Mouse (Mus musculus) layer of hippocampus, adult 9-10 months (tissue): ENCODE results near the gene Reep3.
A peak's percentile ranks its signal among the peaks of the same experiment; 100 is the strongest.
"Not testable (repeated sequence)": the region's sequence is repeated elsewhere in the genome, so short reads cannot be mapped to it uniquely, and the experiment has no call there.

ENCODE experiments used
- DNase-seq: peaks from one replicate; pipeline ENCODE4 v3.0.0; 2022; ENCODE audit warnings: low spot score

The Reep3 gene

DNA sequence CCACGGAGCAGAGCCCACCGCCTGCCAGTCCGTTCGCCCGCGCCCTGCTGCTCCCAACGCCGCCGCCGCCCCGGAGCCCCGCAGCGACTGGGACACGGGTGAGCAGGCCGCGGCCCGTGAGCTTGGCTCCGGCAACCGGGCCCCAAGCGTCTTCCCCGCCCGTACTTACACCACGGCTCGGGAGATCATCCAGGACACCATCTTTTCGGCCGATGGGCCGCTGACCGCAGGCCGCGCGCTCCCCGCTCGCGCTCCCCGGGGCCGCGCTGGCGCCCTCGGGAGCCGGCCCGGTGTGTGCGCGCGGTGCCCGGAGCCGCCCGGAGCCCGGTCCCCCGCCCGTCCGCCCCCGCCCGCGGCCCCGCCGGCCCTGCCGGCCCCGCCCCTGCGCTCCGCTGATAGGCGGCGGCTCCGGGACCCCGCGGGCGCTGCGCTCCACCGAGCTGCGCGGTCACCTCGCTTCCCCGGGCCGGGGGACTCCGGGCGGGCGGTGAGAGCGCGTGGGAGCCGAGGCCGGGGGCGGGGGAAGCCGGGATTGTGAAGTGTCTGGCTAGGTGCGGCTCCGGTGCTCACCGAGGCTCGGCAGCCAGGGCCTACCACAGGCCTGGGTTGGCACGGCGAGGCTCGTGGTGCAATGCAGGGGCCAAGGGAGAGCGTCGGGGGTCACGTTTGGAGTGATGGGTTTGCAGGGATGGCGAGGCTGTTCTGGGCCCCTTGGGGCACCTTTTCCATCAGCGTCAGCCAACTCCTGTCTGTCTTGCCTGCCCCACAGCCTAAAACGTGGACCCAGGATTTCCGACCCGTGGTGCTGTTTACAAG lies at the start of gene Reep3:
Gene Reep3, minus strand, starts transcription at position 325 of the 816 bp plus-strand sequence.
- no peak for DNase-seq

DNA sequence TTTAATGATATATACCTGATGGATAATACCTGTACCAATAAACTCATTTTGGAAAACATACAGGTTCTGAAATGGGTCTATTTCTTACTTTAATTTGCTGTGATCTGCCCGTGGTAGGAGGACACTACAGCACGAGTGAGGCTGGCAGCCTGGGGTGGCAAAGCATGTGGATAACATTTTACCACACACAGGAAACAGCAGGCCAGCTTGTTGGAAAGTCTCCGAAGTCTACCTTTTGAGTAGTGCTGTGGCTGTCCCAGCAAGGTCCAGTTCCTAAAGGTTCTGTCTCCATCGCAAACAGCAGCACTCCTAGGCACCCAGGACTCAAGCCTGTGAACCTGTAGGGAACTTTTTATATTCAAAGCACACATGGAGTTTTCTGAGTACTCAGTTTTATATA lies 48.9 kb upstream of the Reep3 start:
- DNase-seq, result no peak

DNA sequence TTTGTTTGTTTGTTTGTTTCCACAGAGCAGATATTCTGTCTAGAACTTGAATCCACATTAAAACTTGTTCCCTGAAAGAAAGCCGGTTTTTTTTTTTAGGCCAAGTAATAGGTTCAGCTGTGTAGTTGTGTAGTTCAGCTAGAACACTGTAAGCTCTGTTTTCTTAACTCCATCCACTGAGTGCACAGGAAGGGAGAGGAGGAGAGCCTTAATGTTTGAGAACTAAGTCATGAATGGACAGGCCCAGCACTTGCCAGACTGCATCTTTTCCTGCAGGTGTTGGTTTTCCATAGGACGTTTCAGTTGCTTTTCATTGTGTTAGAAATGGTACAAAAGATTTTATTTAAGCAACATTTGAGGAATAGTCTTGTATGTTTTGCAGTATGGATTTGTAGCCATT lies 47.5 kb upstream of the Reep3 start:
- DNase-seq, result no peak

DNA sequence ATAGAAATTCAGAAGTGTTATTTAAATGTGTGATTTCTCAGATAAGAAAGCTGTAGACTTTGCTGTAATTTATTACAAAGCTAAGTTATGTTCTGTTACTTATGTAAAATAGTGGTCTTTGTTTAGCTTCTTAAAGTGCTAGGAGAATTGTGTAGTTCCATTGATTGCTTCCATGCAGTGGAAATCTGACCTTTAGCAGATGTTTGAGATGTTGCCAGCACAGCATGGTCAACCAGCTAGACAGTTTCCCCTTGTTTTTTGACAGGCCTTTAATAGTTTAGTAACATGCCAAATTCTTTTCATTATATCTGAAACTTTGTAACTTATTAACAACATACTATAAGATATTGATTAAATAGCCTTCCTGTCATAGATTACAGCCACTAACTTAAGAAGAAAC lies 46.9 kb upstream of the Reep3 start:
- no peak for DNase-seq

DNA sequence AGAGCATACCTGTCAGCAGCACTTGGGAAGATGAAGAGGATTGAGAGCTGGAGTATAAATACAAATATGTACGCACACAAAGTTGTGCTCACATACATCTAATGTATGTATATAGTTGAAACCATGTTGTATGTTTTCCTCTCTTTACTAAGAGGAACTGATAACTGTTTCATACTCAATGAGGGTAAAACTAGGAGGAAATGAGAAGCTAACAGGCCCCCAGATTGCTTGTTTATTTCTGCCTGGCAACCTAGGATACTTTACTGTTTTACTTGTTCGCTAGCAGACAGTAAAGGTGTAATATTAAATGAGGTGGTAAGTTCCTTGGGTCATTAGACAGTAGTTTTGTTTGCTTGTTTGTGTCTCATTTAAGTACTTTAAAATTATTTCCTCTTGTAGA lies 40.7 kb upstream of the Reep3 start:
- no peak for DNase-seq

DNA sequence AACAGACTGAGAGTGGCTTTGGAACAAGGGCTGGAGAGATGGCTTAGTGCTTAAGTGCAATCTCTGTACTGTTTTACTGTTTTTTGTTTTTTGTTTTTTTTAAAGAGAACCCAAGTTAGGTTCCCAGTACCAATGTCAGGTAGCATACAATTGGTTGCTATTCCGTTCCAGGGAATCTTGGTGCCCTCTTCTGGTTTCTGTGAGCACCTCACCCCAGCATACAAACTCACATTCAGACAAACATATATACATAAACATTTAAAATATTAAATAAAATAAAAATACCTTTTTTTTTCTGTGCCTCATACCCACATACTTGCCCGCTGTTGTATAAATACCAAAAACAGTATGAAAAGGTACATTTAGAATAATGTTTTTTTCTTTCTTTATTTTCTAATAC lies 37.6 kb upstream of the Reep3 start:
- DNase-seq, result no peak

DNA sequence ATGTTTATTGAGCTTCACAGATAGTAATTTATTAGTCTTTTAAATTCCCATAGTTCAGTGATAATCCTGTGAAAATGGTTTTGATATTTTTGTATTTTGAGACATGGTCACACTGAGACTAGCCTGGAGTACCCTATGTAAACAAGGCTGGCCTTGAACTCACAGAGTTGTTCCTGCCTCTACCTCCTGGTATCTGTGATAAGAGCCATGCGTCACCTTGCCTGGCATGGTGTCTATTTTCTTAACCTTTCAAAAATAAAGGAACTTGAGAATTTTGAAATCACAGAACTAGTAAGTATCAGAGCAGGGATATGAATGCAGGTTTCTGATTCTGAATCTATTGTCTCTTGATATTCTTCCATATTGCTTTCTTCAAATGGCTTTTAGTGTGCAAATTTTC lies 35.0 kb upstream of the Reep3 start:
- DNase-seq, result no peak

GRCm38 (mm10) chr10:67129531-67129930 lies 32.8 kb upstream of the Reep3 start:
- no peak for DNase-seq

DNA sequence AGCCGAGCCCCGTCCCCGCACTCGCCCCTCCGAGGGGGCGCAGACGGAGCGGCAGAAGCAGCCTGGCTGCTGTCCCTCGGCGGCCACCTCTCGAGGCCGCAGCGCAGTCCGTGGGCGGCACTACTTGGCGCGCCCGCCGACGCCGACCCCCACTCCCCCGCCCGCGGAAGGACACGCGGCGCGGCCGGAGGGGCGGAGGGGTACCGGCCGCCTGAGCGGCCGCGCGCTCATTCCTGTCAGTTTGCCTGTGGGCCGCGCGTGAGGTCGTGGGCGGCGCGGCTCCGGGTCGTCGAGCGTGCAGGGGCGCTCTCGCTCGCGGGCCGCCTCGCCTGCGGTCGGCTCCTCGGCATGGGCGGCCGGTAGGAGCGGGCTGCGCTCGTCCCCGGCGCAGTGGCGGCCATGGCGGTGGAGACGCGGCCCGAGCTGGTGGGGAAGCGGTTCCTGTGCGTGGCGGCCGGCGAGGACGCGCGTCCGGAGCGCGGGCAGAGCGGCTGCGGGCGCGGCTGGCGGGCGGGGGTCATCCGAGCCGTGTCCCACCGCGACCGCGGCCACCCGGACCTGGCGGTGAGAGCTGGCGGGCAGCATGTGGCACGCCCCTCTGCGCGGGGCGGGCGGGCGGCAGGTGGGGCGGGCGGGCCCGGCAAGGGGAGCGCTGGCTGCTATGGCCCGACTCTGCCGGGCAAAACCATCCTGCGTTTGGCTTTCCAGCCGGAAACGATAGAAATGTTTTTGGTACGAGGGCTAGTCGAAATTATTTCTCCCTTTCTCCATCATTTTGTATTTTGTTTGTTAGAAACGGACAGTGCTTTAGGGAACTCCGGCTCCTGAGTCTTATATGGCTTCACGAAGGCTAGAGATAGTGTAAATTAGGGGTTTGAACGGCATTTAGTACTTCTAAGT lies 30.4 kb upstream of the Reep3 start:
- DNase-seq, result no peak

- peak; percentile 35 for DNase-seq
Observed at GRCm38 (mm10) chr10:67126061-67126858, 29.5 kb upstream of the Reep3 start.

DNA sequence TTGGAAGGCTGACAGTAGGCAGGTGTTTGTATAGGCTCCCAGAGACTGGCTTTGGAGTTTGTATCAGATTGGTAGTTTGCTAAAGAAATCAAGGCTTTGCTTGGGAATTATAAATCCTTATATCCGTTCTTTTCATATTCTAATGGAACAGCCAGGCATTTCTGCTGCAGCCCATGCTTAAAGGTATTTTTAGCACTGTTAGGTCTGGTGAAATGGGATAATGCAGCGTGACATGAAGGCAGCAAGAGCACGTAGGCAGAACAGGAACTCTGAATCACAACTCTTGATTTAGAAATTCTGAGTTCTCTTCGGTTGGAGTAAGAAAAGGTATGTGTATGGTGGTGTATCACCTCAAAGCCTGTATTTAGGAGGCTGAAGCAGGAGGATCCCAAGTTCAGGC lies 27.4 kb upstream of the Reep3 start:
- no peak for DNase-seq

DNA sequence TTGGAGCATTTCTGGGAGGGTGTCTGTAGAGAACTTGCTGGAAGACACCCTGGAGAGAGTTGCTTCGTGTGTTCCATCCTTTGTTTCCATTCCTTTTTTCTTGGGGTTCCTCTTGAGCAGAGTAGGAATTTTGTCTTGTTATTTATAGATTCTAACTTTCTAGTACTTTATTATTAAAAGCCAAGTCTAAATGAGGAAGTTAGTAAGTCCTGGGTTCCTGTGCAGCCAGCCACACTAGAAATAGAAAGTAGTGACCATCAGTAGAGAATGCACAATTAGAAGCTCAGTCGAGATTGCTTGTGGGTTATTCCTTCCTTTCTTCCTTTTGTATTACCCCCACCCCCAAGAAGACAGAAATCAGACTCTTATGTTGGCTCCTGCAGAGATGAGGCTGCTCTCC lies 27.0 kb upstream of the Reep3 start:
- no peak for DNase-seq

DNA sequence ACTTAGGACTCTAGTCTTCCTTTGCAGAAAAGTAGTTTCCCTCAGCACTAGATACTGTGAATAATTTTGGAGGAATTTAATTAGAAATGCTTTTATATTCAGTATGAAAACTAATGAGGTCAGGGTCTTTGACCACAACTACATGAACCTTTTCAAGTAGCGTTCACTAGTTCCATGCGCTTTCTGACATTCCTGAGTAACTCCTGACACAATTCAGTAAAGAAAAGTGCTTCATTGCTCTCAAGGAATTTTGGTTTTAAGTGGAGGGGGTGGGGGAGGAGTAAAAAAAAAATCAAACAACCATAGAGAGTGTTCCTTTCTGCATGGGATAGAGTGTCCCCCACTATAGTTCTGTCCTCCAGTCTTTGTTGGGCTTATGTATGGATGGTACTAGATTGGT lies 23.9 kb upstream of the Reep3 start:
- no peak for DNase-seq

- no peak for DNase-seq
Observed at GRCm38 (mm10) chr10:67120180-67120579, 23.4 kb upstream of the Reep3 start.

GRCm38 (mm10) chr10:67119291-67119690 lies 22.5 kb upstream of the Reep3 start:
- DNase-seq, result no peak

DNA sequence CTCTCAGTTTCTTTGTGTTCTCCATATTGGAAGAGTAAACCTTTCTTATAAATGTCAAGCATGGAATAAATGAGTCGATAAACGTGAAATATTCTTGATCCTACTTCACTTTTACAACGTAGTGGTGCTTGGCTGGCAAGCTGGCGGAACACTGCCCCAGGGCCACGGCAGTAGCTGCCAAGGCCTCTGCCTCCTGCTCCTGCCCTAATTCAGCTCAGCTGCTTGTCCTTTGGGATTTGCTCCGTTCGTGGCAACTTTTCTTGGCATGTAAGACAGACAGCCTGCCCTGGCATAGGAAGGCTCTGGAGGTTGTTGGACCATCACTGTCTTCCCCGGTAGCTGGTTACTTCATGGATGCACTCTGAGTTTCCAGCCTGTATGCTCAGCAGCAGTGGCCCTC lies 19.5 kb upstream of the Reep3 start:
- DNase-seq, result no peak

DNA sequence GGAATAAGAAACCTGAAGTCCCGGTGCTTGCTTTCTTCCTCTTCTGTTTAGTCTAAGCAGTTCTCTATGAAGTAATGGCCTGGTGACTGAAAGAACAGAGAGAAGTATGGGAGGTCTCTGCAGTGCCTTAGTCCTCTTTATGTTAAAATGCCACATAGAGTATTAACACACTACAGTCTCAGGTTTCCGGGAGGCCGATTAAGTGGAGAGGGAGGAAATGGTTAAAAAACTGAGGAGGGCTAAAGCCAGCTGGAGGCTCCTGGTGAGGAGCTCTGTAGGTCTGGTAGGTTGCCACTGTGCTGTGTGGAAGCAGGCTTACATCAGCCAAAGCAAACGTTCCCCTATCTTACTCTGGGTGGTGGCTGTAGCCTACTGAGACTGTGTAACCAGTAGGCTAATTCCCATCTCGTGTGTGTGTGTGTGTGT lies 18.9 kb upstream of the Reep3 start:
- DNase-seq, result no peak

GRCm38 (mm10) chr10:67115115-67115514 lies 18.4 kb upstream of the Reep3 start:
- no peak for DNase-seq

DNA sequence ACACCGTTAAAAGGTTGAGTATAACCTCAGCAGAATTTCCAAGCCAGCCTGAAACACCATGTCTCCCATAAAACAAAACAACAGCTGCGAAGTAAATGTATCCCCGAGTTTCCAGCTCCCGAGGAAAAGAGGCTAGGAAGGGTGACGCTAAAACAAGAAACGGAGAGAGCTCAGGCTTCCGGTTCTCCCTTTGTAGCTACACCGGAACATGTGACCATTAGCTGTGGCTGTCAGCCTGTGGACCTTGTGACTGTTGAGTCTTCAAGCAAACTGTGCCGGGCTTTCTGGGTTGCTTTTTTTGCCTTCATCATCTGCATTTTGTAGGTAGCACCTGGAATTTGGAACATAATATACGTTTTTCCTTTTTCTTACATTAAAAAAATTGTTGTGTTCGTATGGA lies 17.1 kb upstream of the Reep3 start:
- no peak for DNase-seq

GRCm38 (mm10) chr10:67112967-67113366 lies 16.2 kb upstream of the Reep3 start:
- DNase-seq, result not testable (repeated sequence)

GRCm38 (mm10) chr10:67111799-67112177 lies 15.0 kb upstream of the Reep3 start:
- no peak for DNase-seq

GRCm38 (mm10) chr10:67111044-67111798 lies 14.5 kb upstream of the Reep3 start:
- DNase-seq, result no peak
